Mouse (Mus musculus) induced T-regulatory cell, adult 2 months (primary cell): Measurements from ENCODE around the gene Klf16.
A peak's percentile ranks its signal among the peaks of the same experiment; 100 is the strongest.

ENCODE experiments used
- DNase-seq: peaks from one replicate; pipeline ENCODE4 v3.0.0-alpha.2; 2012; ENCODE audit warnings: low read depth

Gene Klf16

GRCm38 (mm10) chr10:80605721-80606120, 28.6 kb upstream of the Klf16 start, which contains the start of gene Gm49322:
TSS of gene Gm49322 (plus strand) at chr10:80606021.
- peak; percentile 9 for DNase-seq

- peak; percentile 32 for DNase-seq
Observed at GRCm38 (mm10) chr10:80604988-80605387, 27.9 kb upstream of the Klf16 start.

GRCm38 (mm10) chr10:80604001-80604509, 26.9 kb upstream of the Klf16 start:
- peak; percentile 62 for DNase-seq

- DNase-seq: no peak
Observed at GRCm38 (mm10) chr10:80603364-80603763, 26.2 kb upstream of the Klf16 start.

GRCm38 (mm10) chr10:80602698-80603325, 25.7 kb upstream of the Klf16 start, which contains the start of the genes Scamp4 and Adat3:
TSS of gene Scamp4 (plus strand) at chr10:80602872.
TSS of gene Adat3 (plus strand) at chr10:80602880.
- DNase-seq: peak; percentile 97

- DNase-seq: no peak
Observed at GRCm38 (mm10) chr10:80596318-80596717, 19.2 kb upstream of the Klf16 start.

- DNase-seq: peak; percentile 99
Observed at GRCm38 (mm10) chr10:80589879-80590854, 13.0 kb upstream of the Klf16 start, which contains the start of gene Abhd17a. TSS of gene Abhd17a (minus strand) at chr10:80590341.

- DNase-seq: peak; percentile 75
Observed at GRCm38 (mm10) chr10:80589127-80589878, 12.2 kb upstream of the Klf16 start.

GRCm38 (mm10) chr10:80587305-80587657, 10.2 kb upstream of the Klf16 start:
- no peak for DNase-seq

GRCm38 (mm10) chr10:80586407-80587304, 9.5 kb upstream of the Klf16 start:
- DNase-seq: no peak

GRCm38 (mm10) chr10:80585581-80585980, 8.5 kb upstream of the Klf16 start:
- DNase-seq: no peak

- DNase-seq: no peak
Observed at GRCm38 (mm10) chr10:80584642-80585552, 7.8 kb upstream of the Klf16 start.

GRCm38 (mm10) chr10:80584045-80584488, 6.9 kb upstream of the Klf16 start:
- DNase-seq: no peak

- no peak for DNase-seq
Observed at GRCm38 (mm10) chr10:80583047-80583446, 5.9 kb upstream of the Klf16 start.

GRCm38 (mm10) chr10:80578911-80579310, 1.8 kb upstream of the Klf16 start:
- DNase-seq: peak; percentile 94

- peak; percentile 94 for DNase-seq
Observed at GRCm38 (mm10) chr10:80578131-80578750, 1.1 kb upstream of the Klf16 start.

GRCm38 (mm10) chr10:80576351-80577194, 548 bp downstream of the Klf16 start:
- peak; percentile 85 for DNase-seq

GRCm38 (mm10) chr10:80575925-80576324, 1.2 kb downstream of the Klf16 start:
- no peak for DNase-seq
